Mouse (Mus musculus) thymus, postnatal 14 days (tissue): ENCODE data around the gene Slc40a1.

Experiments
- DNase-seq: peaks from one replicate; pipeline ENCODE4 v3.0.0; 2021

The Slc40a1 gene

DNA sequence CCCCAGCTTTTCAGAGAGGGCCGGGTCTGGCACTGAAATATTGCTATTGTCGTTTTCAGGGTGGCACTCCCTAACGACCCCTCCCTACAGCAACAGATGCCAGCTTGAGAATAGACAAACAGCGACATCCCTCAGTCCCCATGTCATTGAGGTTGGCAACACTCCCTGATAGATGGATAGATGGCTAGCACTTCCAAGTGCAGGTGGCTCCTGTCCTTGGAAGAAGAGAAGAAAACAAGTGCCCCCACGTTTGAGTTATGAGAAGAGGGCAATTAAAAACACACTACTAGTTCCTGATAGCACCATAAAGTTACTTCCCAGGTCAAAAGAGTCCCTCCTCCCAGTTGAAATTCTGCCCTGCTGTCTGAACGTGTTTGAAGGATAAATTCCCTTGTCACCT is 44.2 kb downstream of the Slc40a1 start:
- no peak for DNase-seq

DNA sequence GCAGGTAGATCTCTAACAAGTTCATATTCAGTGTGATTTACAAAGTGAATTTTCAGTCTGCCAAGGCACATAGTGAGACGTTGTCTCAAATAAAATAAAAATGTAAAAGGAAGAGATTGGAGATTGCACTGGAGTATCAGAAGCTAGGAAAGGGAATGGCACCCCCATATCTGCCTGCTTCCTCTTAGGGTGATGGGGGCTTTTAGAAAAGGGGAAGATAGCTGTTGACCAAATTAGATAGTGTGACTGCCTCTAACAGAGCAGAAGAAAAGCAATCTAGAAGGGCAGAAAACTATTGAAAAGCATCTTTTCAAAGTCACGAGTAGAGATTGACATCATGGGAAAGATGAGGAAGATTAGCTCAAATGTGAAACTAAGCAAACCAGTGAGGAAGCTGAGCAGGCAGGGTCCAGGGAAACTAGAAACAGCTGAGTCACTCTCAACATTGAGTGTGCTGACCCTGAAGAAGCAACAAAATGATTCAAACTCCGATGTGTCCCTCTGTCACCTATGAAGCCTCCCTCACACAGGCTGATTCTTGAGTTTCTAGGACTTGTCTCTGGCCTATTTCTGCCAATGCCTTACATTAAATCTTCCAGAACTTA is 45.0 kb downstream of the Slc40a1 start:
- DNase-seq, result no peak

DNA sequence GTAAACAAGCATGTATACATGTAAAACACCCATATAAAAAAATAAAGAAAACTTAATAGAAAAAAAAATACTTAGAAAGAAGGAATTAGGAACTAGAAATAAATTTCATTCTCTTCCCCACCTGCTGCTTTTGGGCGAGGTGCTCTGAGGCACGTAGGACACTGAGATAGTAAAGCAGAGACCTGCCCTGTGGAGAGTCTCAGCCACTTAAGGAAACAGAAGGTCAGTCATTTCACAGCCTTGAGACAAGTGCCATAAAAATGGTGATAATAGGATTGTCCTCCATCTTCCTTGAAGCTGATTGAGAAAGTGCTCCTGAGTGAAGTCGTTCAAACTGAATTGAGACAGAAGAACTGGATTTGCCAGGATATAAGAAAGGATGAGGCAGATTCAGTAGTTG is 48.9 kb downstream of the Slc40a1 start:
- no peak for DNase-seq

DNA sequence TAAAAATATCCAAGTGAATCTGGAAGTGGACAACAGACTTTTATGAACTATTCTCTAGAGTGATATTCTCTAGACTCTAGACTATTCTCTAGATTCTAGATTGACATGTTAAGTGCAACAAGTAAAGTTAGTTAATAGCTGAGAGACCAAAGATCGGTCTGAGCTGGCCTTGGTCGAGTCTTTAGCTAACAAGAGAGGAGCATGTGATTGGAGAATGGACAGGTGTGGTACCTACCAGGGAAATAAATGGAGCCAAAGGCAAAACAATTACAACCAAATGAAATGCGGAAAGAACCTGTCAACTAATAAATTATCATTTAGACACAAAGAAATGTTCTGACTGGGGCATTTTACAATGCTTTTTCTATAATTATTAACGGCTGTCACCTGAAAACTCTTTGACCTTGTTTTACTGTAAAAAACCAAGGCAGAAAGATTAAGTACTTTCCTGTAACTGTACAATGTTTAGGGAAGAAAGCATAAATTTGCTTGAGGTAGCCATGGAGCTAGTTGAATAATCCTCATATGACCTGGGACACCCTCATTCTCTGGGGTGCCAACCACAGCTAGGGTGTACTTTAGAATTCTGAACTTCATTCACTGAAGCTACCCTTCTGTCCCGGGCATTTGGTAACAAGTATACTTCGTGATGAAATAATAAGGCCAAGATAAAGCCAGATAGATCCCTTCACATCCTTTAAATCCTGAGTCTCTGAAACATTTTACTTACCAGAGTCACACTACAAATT is 49.7 kb downstream of the Slc40a1 start:
- DNase-seq, result no peak

DNA sequence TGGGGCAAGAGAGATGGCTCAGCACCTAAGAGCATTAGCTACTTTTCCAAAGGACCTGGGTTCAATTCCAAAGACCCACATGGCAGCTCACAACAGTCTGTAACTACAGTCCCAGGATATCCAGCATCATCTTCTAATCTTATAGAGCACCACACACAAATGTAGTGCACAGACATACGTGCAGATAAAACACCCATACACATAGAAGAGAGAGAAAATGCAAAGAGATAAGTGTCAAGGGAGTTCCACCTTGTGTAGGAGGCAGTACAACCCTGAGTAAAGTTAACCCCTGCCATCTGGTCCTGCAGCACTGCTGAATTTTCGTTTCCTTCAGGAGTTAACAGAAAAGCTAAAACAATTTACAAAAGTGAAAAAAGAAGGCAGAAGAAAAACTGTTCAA is 50.7 kb downstream of the Slc40a1 start:
- DNase-seq, result no peak

DNA sequence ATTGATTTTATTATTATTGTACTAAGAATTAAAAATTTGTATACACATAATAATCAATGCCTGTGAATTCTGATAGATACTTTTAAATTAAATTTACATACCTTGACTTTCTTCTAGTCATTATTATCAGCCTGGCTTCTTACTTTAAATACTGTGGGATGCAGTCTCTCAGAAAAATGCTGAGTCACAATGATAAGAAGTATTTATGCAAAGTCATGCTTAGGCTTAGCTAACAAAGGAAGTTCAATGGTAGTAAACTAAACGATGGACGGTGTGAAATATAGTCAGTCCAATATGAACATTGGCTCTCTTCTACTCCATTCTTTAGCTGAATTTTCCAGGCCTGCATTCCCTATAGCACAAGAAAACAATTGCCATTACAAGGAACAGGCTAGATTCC is 53.1 kb downstream of the Slc40a1 start:
- no peak for DNase-seq

DNA sequence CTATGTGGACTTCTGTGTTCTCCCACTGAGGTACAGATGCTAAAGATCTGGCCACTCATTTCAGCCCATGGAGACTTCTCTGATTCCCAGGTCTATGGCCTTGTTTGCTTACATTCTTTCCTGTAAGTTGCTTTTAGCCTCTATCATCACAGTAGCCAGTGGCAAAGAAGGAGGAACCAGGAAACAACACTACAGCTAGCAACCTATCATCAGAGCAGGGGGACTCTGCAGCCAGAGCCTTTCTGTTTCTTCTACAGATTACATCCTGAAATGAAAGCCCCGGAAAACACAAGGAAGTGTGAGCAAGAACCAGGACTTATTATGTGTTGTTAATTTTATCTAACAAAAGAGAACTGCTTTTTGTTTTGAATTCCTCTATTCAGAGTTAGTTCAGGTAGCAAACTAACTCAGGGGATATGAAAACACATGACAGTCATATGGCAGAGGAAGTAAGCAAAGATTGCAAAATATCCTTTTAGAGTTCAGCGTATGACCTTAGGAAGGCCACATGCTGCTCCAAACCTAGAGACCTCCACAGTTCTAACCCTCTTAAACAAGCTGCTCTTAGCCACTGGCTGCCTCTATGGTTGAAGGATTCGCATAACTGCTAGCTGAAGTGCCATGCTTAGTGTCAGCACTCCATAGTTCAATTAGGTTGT is 57.7 kb downstream of the Slc40a1 start:
- no peak for DNase-seq

DNA sequence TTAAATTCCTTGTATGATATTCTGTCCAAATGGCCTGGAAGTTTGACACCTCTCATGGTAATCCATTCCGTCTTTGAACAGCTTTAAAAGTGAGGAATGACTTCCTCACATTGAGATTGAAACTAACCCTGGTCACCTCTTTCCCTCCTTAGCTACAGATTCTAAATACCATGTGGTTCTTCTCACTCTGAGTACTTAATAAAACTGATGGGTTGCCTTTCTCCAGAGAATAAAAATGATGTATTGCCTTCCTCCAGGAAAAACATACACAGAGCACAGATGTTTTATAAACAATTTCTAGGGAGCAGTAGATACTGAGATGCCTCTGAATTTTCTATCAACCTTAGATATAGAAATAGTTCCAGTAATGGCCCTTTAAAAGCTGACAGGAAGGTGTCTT is 58.3 kb downstream of the Slc40a1 start:
- DNase-seq, result no peak

DNA sequence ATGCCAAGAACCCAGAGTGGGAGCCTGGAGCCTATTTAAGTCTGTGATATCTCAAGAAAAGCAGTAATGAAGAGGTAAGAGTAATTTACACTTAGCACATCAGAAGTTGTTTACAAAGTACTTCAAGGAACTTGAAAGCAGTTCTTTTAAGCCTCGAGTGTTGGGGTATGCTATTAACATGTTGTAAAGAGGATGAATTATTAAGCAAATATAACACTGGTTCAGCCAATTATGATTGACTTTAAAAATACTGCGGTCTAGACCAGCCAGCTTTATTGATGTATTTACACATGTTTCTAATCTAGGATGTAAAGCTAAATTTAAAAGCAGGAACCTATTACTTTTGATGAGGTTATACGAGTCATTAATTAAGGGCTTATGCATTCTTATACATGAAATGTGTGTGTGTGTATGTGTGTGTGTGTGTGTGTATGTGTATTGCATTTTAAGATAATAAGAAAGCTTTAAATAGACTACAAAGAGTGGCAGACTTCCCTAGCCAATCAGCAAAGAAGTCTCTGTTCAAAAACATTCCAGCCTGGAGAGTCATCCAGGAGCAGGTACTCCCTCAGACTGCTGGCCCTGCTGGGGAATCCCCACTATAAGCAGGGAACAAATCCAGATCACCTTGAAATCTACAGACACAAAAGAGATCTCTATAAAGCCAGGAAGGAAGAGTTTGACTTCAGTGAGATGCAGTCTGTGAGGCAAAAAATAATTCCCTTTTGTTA is 59.9 kb downstream of the Slc40a1 start:
- DNase-seq, result no peak

DNA sequence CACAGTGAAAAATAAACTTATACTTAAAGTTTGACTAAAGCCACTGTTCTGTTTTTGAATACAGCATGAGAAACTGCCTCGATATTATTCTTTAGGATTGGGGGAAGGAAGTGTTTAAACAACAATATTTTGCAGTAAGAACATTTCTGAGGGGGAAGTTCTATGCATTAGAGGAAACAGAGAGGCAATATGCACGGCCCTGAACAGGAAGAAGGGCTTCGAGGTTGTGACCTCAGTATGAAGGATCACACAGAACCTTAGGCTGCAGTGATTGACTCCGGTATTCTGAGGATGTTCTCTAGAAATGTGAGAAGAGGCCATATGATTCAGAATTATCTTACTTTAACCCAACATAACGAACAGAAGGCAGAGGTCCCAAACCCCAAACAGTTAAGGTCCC is 60.6 kb downstream of the Slc40a1 start:
- no peak for DNase-seq

DNA sequence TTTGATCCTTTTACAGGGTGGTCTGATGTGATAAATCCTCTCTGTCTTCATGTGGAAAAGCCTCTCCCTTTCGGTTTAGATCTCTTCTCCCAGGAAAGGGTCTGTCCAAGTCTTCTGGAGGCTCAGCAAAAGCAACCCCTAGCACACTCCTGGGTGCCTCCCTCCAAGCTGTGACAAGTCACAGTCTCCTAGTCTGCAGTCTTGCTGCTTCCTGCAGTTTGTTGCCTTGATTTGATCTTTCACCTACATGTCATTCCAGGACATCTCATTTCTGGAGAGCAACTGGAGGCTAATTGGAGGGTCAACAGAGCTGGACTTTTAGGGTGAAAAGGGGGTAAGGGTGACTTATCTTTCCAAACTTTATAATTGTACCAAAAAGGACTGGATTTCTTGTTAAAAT is 61.0 kb downstream of the Slc40a1 start:
- no peak for DNase-seq

DNA sequence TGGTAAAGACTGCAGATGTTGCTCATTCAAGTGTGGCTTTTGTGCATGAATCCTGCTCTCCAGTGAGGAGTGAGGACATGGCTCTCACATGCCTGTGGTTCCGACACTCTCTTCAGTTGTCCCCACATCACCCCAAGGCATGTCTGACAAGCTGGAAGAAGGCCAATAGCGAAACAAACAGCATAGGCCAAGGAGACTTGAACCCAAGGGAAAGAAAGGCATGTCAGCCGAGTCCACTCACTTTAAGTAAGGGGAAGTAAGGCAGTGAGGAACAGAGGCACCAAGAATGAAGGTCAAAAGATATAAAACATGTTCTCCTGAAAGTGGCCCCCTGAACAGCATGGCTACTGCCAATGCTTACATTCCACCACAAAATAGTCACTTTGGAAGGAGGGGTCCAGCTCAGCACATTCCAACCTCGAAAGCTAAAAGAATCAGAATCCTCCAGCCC is 61.7 kb downstream of the Slc40a1 start:
- no peak for DNase-seq

DNA sequence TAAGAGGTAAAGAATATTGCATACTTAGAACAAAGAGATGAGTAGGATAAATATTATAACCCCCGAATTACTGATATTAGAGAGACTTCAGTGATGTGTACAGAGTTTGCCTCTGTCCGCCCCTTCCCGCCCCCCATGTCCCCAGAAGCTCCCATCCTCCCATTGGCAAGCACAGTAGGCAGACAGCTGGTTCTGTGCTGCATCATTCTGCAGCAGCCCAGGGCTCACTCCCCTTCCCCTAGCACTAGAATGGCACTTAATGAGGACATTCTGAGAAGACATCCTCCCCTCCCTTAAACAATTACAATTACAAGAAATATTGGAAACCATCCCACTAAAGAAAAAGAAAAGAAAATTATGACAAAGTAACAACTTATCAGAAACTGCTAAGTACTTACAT is 62.7 kb downstream of the Slc40a1 start:
- DNase-seq, result no peak

DNA sequence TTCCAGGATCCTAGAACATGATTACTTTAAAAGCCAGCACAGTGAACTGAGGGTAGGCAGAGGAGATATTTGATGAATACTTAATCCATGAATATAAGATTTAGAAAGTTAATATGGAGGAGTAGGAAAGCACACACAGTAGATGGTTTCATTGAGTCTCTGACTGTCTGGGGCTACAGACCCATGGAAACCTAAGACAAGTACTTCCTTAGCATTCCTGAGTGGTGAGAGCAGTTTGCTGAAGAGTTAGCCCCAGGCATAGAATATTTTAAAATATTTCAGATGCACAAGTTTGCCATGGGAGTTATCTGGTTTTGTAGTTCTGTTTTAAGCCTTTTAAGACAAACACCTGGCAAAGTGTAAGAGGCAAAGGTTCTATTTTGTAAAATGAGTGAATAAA is 65.2 kb downstream of the Slc40a1 start:
- no peak for DNase-seq

DNA sequence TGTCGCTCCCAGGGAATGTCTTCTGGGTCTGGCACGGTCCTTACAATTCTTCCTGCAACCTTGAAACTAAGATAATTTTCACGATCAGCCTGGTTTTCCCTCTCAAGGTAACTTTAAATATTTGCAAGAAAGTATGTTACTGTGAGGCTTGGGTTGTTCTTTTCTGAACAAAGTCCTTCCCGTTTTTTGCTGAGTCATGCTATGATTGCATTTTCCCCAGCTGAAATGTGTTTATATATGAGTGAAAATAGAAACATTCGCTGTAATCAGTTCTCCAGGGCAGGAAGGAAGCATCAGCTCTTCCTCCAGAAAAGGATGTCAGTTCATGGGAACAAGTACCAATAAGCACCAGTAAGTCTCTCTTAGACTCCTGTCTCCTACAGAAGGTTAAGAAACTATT is 66.0 kb downstream of the Slc40a1 start:
- DNase-seq, result no peak
